Mouse (Mus musculus): ENCODE measurements around the gene Cdc42bpg. TPM values are rescaled to one million over a fixed set of nuclear protein-coding genes. Genes with fewer than 3 reads are reported as not detected.

The Cdc42bpg gene
- polyA plus RNA-seq, 1 experiment from 2014 or later, result 0.55 TPM

GRCm38 (mm10) chr19:6280554-6280953 is 25.7 kb upstream of the Cdc42bpg start:
- Histone ChIP-seq H3K9ac (ENCODE audit: low read length) (no peak overlapping the region), H3K4me1 (replicated peaks; ENCODE audit: control insufficient read depth, insufficient read depth, low read length) (peaks cover 15% of the 10 kb centered on the region), H3K4me3 (ENCODE audit: low read depth, low read length) (no peak overlapping the region), H3K27ac (ENCODE audit: low read depth, low read length) (no peak overlapping the region), H3K9me3 (ENCODE audit: control insufficient read depth, low read length) (no peaks in the 10 kb centered on the region), H3K4me2 (ENCODE audit: low read depth, low read length, severe bottlenecking) (no peak overlapping the region), H3K36me3 (ENCODE audit: control insufficient read depth, insufficient read depth, low read length) (peaks cover 2% of the 10 kb centered on the region; the same call in 1 of the 2 replicates), H3K27me3 (ENCODE audit: control insufficient read depth, insufficient read depth, low read length) (no peaks in the 10 kb centered on the region)
- no peak for DNase-seq (ENCODE audit: low spot score)
- 90% methylated on average over 7 of the region's 7 CpGs for WGBS
- no peak for ATAC-seq (replicated peaks; ENCODE audit: low FRiP score)

DNA sequence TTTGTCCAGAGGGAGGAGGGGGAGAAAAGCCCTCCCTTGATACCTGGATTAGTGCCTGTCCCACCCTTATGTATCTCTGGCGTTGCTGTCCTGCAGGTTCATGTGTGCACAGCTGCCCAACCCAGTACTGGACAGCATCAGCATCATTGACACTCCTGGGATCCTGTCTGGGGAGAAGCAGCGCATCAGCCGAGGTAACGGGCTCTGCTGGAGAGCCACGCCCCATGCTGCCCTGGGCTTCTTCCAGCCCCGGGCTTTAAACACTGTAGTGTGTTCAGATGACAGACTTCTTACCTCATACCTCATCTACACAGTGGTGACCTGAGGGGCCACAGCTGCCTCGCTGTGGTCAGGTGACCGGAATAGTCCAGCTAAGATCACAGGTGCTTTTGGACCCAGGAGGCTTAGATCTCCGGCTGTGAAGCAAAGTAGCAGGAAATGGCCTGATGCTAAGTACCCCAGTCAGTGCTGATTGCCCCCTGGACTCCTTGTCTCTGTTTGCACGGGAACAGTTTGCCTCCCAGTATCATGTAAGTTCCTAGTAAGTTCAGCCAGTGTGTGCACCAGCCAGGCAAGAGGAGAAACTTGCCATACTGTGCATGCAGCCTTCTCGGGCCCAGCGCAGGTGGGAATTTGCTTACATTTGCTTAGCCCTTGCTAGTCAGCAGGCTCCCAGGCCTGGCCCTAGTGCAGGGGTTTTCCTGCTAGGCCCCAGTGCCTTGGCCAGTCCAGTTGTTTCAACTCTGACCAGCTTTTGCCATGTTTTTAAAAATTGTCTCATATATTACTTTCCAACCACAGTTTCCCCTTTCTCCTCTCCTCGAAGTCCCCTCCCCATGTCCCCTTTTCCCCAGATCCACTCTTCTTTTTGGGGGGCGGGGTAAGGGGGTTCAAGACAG is 24.9 kb upstream of the Cdc42bpg start:
- Histone ChIP-seq H3K9ac (ENCODE audit: low read length) (no peak overlapping the region), H3K36me3 (ENCODE audit: control insufficient read depth, insufficient read depth, low read length) (peaks cover 2% of the 10 kb centered on the region; the same call in 1 of the 2 replicates), H3K9me3 (ENCODE audit: control insufficient read depth, low read length) (no peaks in the 10 kb centered on the region), H3K4me3 (ENCODE audit: low read depth, low read length) (no peak overlapping the region), H3K4me2 (ENCODE audit: low read depth, low read length, severe bottlenecking) (no peak overlapping the region), H3K27ac (ENCODE audit: low read depth, low read length) (no peak overlapping the region), H3K27me3 (ENCODE audit: control insufficient read depth, insufficient read depth, low read length) (no peaks in the 10 kb centered on the region), H3K4me1 (replicated peaks; ENCODE audit: control insufficient read depth, insufficient read depth, low read length) (peaks cover 13% of the 10 kb centered on the region; the same call in 1 of the 2 replicates)
- WGBS, result 86% methylated on average over 14 of the region's 14 CpGs
- ATAC-seq (replicated peaks; ENCODE audit: low FRiP score) (no peak), DNase-seq (ENCODE audit: low spot score) (no peak)

- WGBS, result 84% methylated on average over 5 of the region's 5 CpGs
- ATAC-seq (replicated peaks; ENCODE audit: low FRiP score), result no peak
- no peaks in the 10 kb centered on the region for H3K27me3 ChIP-seq (ENCODE audit: control insufficient read depth, insufficient read depth, low read length)
Observed at GRCm38 (mm10) chr19:6283001-6283400, 23.3 kb upstream of the Cdc42bpg start.

DNA sequence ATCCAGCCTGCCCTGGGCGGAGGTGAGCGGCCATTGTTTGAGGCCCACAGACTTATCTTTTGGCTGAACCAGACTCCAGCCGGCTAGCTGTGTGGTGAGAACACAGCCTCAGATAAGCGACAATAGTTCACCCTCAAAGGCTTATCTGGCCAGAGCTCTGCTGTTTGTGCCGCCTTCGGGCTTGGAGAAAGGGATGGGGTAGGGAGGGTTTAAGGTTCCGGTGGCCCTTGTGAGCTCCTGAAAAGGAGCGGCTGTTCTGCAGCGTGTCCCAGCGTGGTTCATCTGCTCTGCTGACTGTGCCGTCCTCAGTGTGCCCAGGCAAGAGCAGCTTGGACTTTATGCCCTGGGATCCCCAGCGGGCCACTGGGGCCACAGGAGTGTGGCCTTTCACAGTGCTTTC is 21.8 kb upstream of the Cdc42bpg start:
- Histone ChIP-seq H3K36me3 (ENCODE audit: control insufficient read depth, insufficient read depth, low read length) (peaks cover 2% of the 10 kb centered on the region; the same call in 1 of the 2 replicates), H3K4me3 (ENCODE audit: low read depth, low read length) (no peak overlapping the region), H3K27me3 (ENCODE audit: control insufficient read depth, insufficient read depth, low read length) (no peaks in the 10 kb centered on the region), H3K9ac (ENCODE audit: low read length) (no peak overlapping the region), H3K9me3 (ENCODE audit: control insufficient read depth, low read length) (no peaks in the 10 kb centered on the region), H3K4me1 (replicated peaks; ENCODE audit: control insufficient read depth, insufficient read depth, low read length) (peaks cover 5% of the 10 kb centered on the region; the same call in 1 of the 2 replicates), H3K4me2 (ENCODE audit: low read depth, low read length, severe bottlenecking) (no peak overlapping the region), H3K27ac (ENCODE audit: low read depth, low read length) (peak overlapping the region; percentile 25; the same call in 1 of the 2 replicates)
- no peak for DNase-seq (ENCODE audit: low spot score)
- no peak for ATAC-seq (replicated peaks; ENCODE audit: low FRiP score)
- WGBS, result 88% methylated on average over 12 of the region's 12 CpGs

More at GRCm38 (mm10) chr19:6283001-6283400, 23.3 kb upstream of the Cdc42bpg start:
- DNase-seq (ENCODE audit: low spot score), result no peak
- no peaks in the 10 kb centered on the region for H3K9me3 ChIP-seq (ENCODE audit: control insufficient read depth, low read length)
- H3K4me1 ChIP-seq (replicated peaks; ENCODE audit: control insufficient read depth, insufficient read depth, low read length), result peaks cover 12% of the 10 kb centered on the region; the same call in 1 of the 2 replicates
- no peak overlapping the region for H3K9ac ChIP-seq (ENCODE audit: low read length)
- H3K4me3 ChIP-seq (ENCODE audit: low read depth, low read length), result no peak overlapping the region
- no peak overlapping the region for H3K4me2 ChIP-seq (ENCODE audit: low read depth, low read length, severe bottlenecking)
- H3K27ac ChIP-seq (ENCODE audit: low read depth, low read length), result no peak overlapping the region
- peaks cover 2% of the 10 kb centered on the region; the same call in 1 of the 2 replicates for H3K36me3 ChIP-seq (ENCODE audit: control insufficient read depth, insufficient read depth, low read length)

GRCm38 (mm10) chr19:6285226-6285625 is 21.0 kb upstream of the Cdc42bpg start:
- 87% methylated on average over 8 of the region's 8 CpGs for WGBS
- Histone ChIP-seq H3K36me3 (ENCODE audit: control insufficient read depth, insufficient read depth, low read length) (peaks cover 2% of the 10 kb centered on the region; the same call in 1 of the 2 replicates), H3K27ac (ENCODE audit: low read depth, low read length) (peak overlapping the region; percentile 25; the same call in 1 of the 2 replicates)

DNA sequence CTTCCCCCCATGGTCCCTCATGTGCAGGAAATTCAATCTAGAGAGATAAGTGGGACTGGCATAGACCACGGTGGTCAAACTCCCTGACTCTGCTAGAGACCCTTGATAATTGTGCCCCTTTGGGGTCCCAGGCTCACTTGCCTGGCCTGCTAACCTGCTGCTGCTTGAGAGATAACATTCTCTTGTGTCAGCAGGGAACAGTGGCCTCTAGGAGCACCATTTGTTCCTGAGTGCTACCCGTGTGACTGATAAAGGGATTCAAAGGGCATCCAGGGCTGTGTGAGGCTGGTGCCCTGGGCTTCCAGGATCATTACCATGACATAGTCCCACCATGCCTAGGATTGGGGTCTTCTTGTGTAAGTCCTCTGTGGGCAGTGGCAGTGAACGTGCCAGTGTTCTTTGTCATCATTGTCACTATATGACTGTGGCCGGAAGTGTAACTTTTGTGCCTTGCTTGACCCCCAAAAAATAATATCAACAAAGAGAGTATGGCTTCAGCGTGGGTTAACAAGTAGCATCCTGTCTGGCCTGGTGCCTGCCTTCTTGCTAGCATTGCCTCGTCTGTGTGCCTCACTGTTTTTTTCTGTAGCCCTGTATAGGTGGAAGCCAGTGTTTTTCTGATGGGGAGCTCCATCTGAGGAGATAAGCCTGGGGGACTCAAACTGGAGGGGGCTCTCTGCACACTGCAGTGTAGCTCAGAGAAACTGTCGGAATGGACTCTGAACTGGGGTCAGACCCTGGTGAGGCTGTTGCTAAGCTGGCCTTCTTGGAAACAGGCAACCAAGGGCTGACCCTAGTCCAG is 20.4 kb upstream of the Cdc42bpg start:
- H3K4me2 ChIP-seq (ENCODE audit: low read depth, low read length, severe bottlenecking), result no peak overlapping the region
- H3K9ac ChIP-seq (ENCODE audit: low read length), result no peak overlapping the region
- no peaks in the 10 kb centered on the region for H3K9me3 ChIP-seq (ENCODE audit: control insufficient read depth, low read length)
- no peak for ATAC-seq (replicated peaks; ENCODE audit: low FRiP score)
- H3K27me3 ChIP-seq (ENCODE audit: control insufficient read depth, insufficient read depth, low read length), result no peaks in the 10 kb centered on the region
- H3K27ac ChIP-seq (ENCODE audit: low read depth, low read length), result no peak overlapping the region
- H3K4me1 ChIP-seq (replicated peaks; ENCODE audit: control insufficient read depth, insufficient read depth, low read length), result 0 out of 2 replicates have a peak, but pooled peaks cover 2% of the 10 kb centered on the region
- no peak overlapping the region for H3K4me3 ChIP-seq (ENCODE audit: low read depth, low read length)
- WGBS, result 79% methylated on average over 7 of the region's 7 CpGs
- DNase-seq (ENCODE audit: low spot score), result no peak
- peaks cover 2% of the 10 kb centered on the region; the same call in 1 of the 2 replicates for H3K36me3 ChIP-seq (ENCODE audit: control insufficient read depth, insufficient read depth, low read length)

More at GRCm38 (mm10) chr19:6285226-6285625, 21.0 kb upstream of the Cdc42bpg start:
- ATAC-seq (replicated peaks; ENCODE audit: low FRiP score) (no peak), DNase-seq (ENCODE audit: low spot score) (no peak)
- Histone ChIP-seq H3K4me1 (replicated peaks; ENCODE audit: control insufficient read depth, insufficient read depth, low read length) (0 out of 2 replicates have a peak, but pooled peaks cover 2% of the 10 kb centered on the region), H3K9me3 (ENCODE audit: control insufficient read depth, low read length) (no peaks in the 10 kb centered on the region), H3K9ac (ENCODE audit: low read length) (no peak overlapping the region), H3K27me3 (ENCODE audit: control insufficient read depth, insufficient read depth, low read length) (no peaks in the 10 kb centered on the region), H3K4me2 (ENCODE audit: low read depth, low read length, severe bottlenecking) (no peak overlapping the region), H3K4me3 (ENCODE audit: low read depth, low read length) (no peak overlapping the region)

GRCm38 (mm10) chr19:6286434-6287401 is 19.5 kb upstream of the Cdc42bpg start:
- no peak overlapping the region for H3K4me3 ChIP-seq (ENCODE audit: low read depth, low read length)
- no peak overlapping the region; the same call in 1 of the 2 replicates for H3K9ac ChIP-seq (ENCODE audit: low read length)
- no peaks in the 10 kb centered on the region for H3K27me3 ChIP-seq (ENCODE audit: control insufficient read depth, insufficient read depth, low read length)
- no peak overlapping the region for H3K4me2 ChIP-seq (ENCODE audit: low read depth, low read length, severe bottlenecking)
- H3K36me3 ChIP-seq (ENCODE audit: control insufficient read depth, insufficient read depth, low read length), result peaks cover 2% of the 10 kb centered on the region; the same call in 1 of the 2 replicates
- ATAC-seq (replicated peaks; ENCODE audit: low FRiP score) (no peak), DNase-seq (ENCODE audit: low spot score) (no peak)
- H3K9me3 ChIP-seq (ENCODE audit: control insufficient read depth, low read length), result no peaks in the 10 kb centered on the region
- 92% methylated on average over 19 of the region's 19 CpGs for WGBS
- 0 out of 2 replicates have a peak, but pooled peaks cover 2% of the 10 kb centered on the region for H3K4me1 ChIP-seq (replicated peaks; ENCODE audit: control insufficient read depth, insufficient read depth, low read length)
- H3K27ac ChIP-seq (ENCODE audit: low read depth, low read length), result no peak overlapping the region
